Mouse (Mus musculus): ENCODE measurements around the gene Cst3.

DNA sequence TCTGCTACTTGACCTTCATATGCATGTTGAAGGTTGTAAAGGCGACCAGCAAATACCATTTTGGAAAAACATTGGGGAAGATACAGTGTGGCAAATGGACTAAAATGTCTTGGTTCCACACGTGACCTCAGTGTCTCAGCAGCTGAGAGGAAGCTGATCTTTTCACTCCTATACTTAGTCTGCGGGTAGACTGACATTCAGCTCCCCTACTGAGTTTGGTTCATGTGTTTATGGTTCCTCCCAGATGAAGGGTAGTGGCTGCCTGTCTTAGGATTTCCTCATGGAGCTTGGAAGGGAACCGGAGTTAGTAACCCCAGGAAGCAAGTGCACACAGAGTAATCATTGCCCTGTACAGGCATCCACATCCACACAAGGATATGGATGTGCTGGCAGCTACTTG is 24.8 kb upstream of the Cst3 start:
- TF ChIP-seq CTCF (IDR thresholded peaks at IDR 0.05; ENCODE audit: borderline replicate concordance, control insufficient read depth, extremely low read depth, insufficient read depth, low read length, poor library complexity) (no peak), POLR2A (IDR thresholded peaks at IDR 0.05; ENCODE audit: control insufficient read depth, extremely low read depth, insufficient read depth, low read length, poor library complexity) (no peak)
